Mouse (Mus musculus): ENCODE measurements around the gene Galr2. TPM values are rescaled to one million over a fixed set of nuclear protein-coding genes. Genes with fewer than 3 reads are reported as not detected.
A peak's percentile ranks its signal among the peaks of the same experiment; 100 is the strongest.

Gene Galr2
- total RNA-seq, 2 experiments from 2014 or later = not detected

DNA sequence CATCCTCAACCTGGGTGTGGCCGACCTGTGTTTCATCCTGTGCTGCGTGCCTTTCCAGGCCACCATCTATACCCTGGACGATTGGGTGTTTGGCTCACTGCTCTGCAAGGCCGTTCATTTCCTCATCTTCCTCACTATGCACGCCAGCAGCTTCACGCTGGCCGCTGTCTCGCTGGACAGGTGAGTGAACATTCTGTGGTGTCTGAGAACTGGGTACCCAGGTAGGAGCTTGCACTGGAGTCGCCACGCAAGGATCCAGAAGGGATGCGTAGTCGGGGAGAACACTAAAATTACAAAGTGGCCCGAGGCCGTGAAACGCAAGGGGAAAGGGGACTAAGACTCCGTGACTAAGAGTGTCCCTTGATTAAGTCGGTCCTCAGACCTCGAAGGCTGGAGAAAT, 932 bp downstream of the Galr2 start:
- TF ChIP-seq CTCF (conservative IDR thresholded peaks at IDR 0.05) = no peak
- no peak overlapping the region for H3K27ac ChIP-seq
- DNase-seq (ENCODE audit: low spot score in 2 of 2) = no peak
- H3K4me3 ChIP-seq = no peak overlapping the region

DNA sequence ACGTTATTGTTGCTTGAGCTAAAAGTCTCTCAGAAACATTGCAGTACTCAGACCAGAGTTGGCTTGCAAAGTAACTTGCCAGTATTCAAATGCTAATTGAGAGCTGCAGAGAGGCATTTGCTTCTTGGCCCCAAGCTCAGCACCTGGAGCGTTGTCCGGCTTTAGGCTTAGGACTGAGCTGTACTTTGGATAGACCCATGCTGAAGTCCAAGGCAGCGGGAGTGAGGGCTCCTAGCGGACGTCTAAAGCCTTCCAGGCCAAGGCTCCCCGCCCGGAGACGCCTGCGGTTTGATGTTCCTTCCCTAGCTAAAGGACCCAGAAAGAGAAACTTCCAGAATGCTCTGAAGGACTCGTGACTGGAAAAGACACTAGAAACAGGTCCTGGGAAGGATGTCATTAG, 1.4 kb downstream of the Galr2 start:
- DNase-seq (ENCODE audit: low spot score in 2 of 2) = no peak
- no peak for TF ChIP-seq CTCF (conservative IDR thresholded peaks at IDR 0.05)
- H3K4me3 ChIP-seq = no peak overlapping the region

DNA sequence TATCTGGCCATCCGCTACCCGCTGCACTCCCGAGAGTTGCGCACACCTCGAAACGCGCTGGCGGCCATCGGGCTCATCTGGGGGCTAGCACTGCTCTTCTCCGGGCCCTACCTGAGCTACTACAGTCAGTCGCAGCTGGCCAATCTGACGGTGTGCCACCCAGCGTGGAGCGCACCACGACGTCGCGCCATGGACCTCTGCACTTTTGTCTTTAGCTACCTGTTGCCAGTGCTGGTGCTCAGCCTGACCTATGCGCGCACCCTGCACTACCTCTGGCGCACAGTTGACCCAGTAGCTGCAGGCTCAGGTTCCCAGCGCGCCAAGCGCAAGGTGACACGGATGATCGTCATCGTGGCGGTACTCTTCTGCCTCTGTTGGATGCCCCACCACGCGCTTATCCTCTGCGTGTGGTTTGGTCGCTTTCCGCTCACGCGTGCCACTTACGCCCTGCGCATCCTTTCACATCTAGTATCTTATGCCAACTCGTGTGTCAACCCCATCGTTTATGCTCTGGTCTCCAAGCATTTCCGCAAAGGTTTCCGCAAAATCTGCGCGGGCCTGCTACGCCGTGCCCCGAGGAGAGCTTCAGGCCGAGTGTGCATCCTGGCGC, 2.3 kb downstream of the Galr2 start:
- TF ChIP-seq CTCF (conservative IDR thresholded peaks at IDR 0.05) = no peak
- H3K4me3 ChIP-seq = no peak overlapping the region
- DNase-seq (ENCODE audit: low spot score in 2 of 2) = no peak

More for the DNA sequence above, 1.4 kb downstream of the Galr2 start:
- no peak overlapping the region for H3K27ac ChIP-seq

DNA sequence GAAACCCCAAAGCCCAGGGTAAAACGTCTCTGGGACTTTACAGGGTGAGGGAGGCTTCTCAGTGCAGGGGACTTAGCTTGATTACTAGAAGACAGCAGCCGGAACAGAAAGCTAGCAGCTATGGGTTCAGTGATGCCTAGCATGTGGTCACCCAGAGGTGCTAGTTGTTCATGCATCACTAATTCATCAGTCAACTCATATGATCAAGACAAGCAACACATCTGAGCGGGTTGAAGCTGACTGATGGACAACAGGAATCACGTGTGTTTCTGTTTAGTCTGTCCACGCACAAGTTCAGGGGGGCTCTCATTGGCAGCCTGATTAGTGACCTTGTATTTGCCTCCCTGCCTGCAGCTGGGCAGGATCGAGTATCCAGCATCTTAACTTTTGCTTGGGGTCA, 3.2 kb downstream of the Galr2 start:
- no peak for DNase-seq (ENCODE audit: low spot score in 2 of 2)
- Histone ChIP-seq H3K27ac (no peak overlapping the region), H3K4me3 (no peak overlapping the region)
- no peak for TF ChIP-seq CTCF (conservative IDR thresholded peaks at IDR 0.05)

More for the DNA sequence above, 2.3 kb downstream of the Galr2 start:
- H3K27ac ChIP-seq = no peak overlapping the region

DNA sequence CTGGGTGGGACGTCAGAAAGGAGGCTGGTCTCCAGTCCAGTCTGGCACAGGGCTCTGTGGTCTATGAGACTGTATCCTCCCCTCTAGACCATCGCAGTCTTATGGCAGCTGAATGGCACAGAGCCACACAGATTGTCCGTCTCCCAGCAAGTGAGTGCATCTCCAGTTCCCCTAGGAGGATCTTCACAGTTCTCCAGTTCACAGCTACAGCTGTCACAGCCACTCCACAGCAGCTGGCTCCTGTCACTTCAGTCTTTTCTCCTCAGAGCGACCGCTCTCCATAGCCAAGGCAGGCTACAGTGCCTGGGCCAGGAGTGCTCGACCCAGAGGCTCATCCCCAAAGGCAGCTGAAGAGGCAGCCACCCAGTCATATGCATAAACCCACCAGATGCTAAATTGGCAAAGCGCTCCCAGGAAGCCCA, 5.0 kb downstream of the Galr2 start:
- DNase-seq (ENCODE audit: low spot score in 2 of 2) = no peak
- Histone ChIP-seq H3K4me3 (no peak overlapping the region), H3K27ac (no peak overlapping the region)
- TF ChIP-seq CTCF (conservative IDR thresholded peaks at IDR 0.05) = no peak

DNA sequence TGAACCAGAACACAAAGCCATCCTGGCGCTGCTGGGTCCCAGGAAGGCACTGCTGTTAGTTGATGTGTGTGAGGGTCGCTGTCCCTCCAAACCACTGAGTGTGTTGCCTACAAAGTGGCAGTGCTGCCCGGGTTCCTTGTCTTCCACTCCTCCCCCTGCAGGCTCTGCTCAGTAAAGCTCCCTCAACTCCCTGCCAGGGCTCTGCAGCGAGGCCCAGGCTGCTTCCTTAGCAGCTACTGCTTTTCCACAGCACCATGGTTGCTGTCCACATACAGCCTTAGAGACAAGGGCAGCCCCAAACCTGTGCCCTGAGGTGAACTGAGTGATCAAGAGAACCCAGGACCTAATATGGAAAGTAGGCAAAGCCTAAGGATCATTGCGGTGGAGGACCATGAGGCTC, 6.6 kb downstream of the Galr2 start:
- no peak overlapping the region for H3K27ac ChIP-seq
- DNase-seq (ENCODE audit: low spot score in 2 of 2) = no peak

DNA sequence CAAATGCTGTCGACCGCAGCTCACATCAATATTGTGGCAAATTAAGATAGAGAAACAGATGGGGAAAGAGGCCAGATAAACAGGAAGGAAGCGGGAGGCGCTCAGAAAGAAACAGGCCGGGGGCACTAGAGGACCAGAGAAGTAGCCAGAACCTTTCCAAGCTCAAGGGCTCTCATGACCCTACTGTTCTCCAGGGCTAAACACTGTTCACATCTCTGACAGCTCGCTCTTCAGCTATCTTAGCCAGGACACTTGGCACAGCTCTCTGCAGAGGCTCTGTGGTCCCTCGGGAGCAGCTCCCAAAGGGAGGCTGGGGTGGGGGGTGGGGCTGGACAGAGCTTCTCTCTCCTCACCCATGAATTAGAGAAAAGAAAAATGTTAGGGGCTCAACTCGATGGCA, 9.8 kb downstream of the Galr2 start:
- no peak for DNase-seq (ENCODE audit: low spot score in 2 of 2)
- Histone ChIP-seq H3K27ac (no peak overlapping the region), H3K4me3 (no peak overlapping the region)
- no peak for TF ChIP-seq CTCF (conservative IDR thresholded peaks at IDR 0.05)

More for the DNA sequence above, 6.6 kb downstream of the Galr2 start:
- H3K4me3 ChIP-seq = no peak overlapping the region
- peak; percentile 30 for TF ChIP-seq CTCF (conservative IDR thresholded peaks at IDR 0.05)

DNA sequence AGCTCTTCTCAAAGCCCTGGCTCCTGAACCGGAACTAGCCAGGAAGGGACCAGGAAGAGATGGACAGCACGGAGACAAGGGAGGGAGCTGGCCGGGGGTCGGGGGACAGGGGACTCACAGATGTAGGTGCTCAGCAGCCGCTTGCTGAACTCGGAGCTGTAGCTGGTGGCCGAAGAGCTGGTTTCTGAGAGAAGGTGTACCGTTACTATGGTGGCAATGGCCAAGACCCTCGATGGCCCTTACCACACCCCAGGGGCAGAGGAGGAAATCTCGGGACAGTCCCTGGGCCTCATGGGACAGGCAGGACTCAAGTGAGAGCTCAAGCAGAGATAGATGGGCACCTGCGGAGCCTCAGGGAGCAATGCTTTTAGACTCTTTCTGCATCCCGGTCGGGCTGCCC, 11.7 kb downstream of the Galr2 start:
- DNase-seq (ENCODE audit: low spot score in 2 of 2) = no peak
- no peak for TF ChIP-seq CTCF (conservative IDR thresholded peaks at IDR 0.05)

DNA sequence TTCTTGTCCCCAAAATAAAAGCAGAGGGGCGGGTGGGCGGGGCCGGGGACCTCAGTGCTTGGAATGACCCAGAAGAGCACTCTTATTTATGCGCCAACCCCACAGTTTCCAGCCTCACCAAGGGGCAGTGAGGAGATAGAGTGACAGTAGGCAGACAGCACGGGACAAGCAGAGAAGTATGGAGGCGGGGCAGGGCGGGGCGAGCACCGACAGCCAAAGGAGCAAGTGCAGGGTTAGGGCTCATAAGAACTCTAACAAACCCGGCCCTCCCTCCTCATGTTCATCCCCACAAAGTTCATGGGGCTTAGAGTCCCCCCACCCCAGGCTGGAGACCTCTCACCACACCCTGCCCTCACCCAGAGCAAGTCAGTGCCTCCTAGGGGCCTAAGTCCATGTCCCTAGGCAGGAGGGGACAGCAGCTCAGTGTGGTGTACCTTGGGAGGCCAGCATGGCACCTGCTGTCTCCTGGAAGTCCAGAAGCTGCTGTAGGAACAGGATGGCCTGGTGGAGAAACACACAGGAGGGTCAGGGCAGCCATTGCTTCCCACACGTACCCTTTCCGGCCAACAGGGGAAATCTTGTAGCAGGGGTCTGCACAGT, 12.9 kb downstream of the Galr2 start:
- DNase-seq (ENCODE audit: low spot score in 2 of 2) = no peak
- Histone ChIP-seq H3K27ac (no peak overlapping the region), H3K4me3 (no peak overlapping the region)
- TF ChIP-seq CTCF (conservative IDR thresholded peaks at IDR 0.05) = no peak

More for the DNA sequence above, 11.7 kb downstream of the Galr2 start:
- Histone ChIP-seq H3K4me3 (no peak overlapping the region), H3K27ac (no peak overlapping the region)

DNA sequence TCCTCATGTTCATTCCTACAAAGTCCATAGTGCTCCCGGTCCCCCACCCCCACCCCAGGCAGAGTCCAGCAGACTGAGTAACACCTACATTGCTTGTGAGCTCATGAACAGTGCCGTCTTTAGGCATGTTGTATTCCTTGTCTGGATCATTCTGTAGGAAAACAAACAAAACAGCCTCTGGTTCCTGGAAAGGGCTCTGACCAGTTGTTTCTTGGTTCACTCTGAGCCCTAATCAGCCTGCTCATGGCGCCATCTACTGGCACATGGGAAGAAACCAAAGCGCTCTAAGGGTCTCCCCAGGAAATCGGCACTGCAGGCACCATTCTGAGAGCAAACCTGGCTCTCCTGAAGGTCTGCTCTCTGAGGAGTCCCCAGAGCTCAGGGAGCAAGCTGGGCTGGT, 13.6 kb downstream of the Galr2 start:
- TF ChIP-seq CTCF (conservative IDR thresholded peaks at IDR 0.05) = peak; percentile 82
- Histone ChIP-seq H3K4me3 (no peak overlapping the region), H3K27ac (no peak overlapping the region)
- DNase-seq (ENCODE audit: low spot score in 2 of 2) = peak; percentile 33 to 53

DNA sequence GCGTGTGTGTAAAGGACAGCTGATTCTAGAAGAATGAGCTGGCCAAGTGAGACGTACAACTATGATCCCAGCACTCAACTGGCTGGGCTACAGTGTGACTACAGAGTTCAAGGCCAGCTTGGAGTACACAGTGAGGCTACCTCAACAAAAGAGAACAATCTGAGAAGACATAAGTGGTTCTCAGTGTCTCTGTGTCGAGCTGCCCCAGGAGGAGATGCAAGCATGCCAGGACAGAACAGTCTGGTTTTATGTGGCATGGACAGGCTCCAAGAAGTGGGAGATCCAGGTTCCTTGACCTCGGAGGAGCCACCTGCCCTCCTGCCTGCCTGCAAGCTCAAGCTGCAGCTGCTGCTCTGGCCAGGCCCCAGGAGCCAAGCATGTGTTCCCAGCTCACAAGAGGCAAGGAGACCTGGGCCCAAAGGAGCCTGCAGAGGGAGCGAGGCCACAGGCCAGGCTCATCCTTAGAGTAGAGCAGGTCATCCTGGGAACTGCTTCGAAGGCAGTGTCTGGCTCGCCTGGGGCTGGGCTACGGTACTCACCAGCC, 15.5 kb downstream of the Galr2 start:
- DNase-seq (ENCODE audit: low spot score in 2 of 2) = no peak
- TF ChIP-seq CTCF (conservative IDR thresholded peaks at IDR 0.05) = no peak
- Histone ChIP-seq H3K4me3 (no peak overlapping the region), H3K27ac (no peak overlapping the region)

DNA sequence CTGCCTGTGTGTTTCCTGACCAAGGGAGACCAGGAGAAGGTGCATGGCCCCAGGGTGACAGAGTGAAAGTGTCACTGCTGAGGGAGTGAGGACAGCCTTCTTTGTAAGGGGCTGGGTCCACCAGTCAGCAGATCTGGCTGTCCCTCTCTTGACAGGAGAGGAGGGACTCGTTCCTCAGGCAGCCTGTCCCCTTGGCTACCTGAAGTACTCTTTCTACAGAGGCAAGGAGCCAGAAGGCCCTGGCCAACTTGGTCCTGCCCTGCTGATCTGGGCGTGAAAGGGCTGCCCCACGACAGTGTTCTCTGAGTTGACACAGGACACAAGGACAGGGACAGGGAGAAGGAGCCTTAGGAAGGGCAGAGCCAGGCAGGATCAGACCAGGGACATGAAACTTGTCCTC, 16.3 kb downstream of the Galr2 start:
- no peak for DNase-seq (ENCODE audit: low spot score in 2 of 2)
- no peak for TF ChIP-seq CTCF (conservative IDR thresholded peaks at IDR 0.05)
- Histone ChIP-seq H3K27ac (no peak overlapping the region), H3K4me3 (no peak overlapping the region)

DNA sequence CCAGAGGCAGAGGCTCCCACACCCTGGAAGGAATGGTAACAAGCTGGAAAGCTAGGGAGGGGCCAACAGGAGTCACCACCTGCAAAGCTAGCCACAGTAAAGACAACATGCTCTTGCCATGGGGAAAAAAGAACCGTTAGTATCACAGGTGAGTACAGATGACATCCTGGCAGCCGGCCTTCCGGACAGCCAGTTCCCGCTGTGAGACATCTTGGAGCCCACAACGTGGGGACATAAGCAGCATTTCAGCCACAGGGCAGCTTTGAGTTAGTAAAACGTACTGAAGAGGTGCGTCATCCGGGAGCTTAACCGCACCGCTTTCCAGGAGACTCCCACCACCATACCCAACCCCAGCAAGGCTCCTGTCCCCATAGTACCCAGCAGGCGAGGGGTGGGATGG, 17.5 kb downstream of the Galr2 start:
- Histone ChIP-seq H3K27ac (no peak overlapping the region), H3K4me3 (no peak overlapping the region)
- no peak for TF ChIP-seq CTCF (conservative IDR thresholded peaks at IDR 0.05)
- no peak for DNase-seq (ENCODE audit: low spot score in 2 of 2)

DNA sequence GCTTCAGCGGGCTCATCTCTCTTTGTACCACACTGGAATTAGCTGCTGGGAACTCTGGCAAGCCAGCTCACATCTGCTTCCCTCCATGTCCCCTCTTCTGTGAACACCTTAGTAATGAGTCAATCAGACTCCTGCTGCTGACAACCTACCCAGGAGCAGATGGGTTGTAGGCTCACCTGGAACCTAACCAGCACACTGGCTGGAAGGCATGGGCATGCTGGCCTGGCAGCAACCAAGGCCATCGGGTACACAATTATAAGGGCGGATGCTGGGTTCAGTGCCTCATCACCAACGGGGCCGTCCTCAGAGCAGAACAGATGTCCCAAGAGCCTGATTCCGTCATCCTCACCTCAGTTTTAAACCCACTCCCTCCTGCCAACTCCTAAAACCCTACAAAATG, 17.9 kb downstream of the Galr2 start:
- no peak for TF ChIP-seq CTCF (conservative IDR thresholded peaks at IDR 0.05)
- no peak overlapping the region for H3K27ac ChIP-seq
- H3K4me3 ChIP-seq = no peak overlapping the region
- DNase-seq (ENCODE audit: low spot score in 2 of 2) = no peak

All from layer of hippocampus, adult 2 months (tissue).